12 mouse cellular contexts compared by ENCODE assay signal in genomic region chr1:152617745-152618342, GRCm38 (mm10).
A peak's percentile ranks its signal among the peaks of the same experiment; 100 is the strongest.
DNase-seq lines count a peak whose midpoint lies in the region; ATAC-seq and TF ChIP-seq lines count a peak whose summit lies in the region.
"Had no signal": no experiment of that assay in that cellular context is flagged by ENCODE, and none has a peak within 500 bp of the region (broad histone marks: within the 10 kb centered on the region; RNA-seq: fewer than 3 reads in every experiment).

No protein-coding gene starts in this region.

- 64% methylated on average over 10 of the region's 10 CpGs for WGBS in stomach, embryonic 14.5 days
- 47% methylated on average over 10 of the region's 10 CpGs for WGBS in stomach, postnatal 0 days
- WGBS in liver, embryonic 12.5 days (ENCODE audit: insufficient replicate concordance): 24% methylated on average over 10 of the region's 10 CpGs

- TF ChIP-seq EP300 in stomach, postnatal 0 days (optimal IDR thresholded peaks at IDR 0.05): no peak

- no peak for TF ChIP-seq CTCF in stomach, postnatal 0 days (IDR thresholded peaks at IDR 0.05; ENCODE audit: low read depth)

- DNase-seq in heart, adult 11 months: peak; percentile 96
- DNase-seq in heart, postnatal 36 days: no peak
- no peak for DNase-seq in stomach, postnatal 0 days (ENCODE audit: low spot score)
- no peak for DNase-seq in thymus, postnatal 4 days
- DNase-seq in spleen, postnatal 10 days (ENCODE audit: low spot score in 2 of 2): no peak
- no peak for DNase-seq in kidney, postnatal 10 days
- DNase-seq: forebrain, postnatal 0 days; layer of hippocampus, postnatal 36 days had no signal

- ATAC-seq in stomach, embryonic 14.5 days (ENCODE audit: insufficient number of reproducible peaks, insufficient read depth, low FRiP score, low read depth): no peak
- no peak for ATAC-seq in stomach, postnatal 0 days (ENCODE audit: low FRiP score, low TSS enrichment)
- ATAC-seq in liver, embryonic 12.5 days: no peak
- ATAC-seq: forebrain, postnatal 0 days; midbrain, embryonic 13.5 days had no signal

- H3K9ac ChIP-seq in stomach, embryonic 14.5 days (replicated peaks; ENCODE audit: low read depth, low read length): no peak overlapping the region
- no peak overlapping the region for H3K9ac ChIP-seq in stomach, postnatal 0 days (ENCODE audit: low read length)
- H3K9ac ChIP-seq in liver, embryonic 12.5 days: no peak overlapping the region
- H3K9ac ChIP-seq: forebrain, postnatal 0 days; midbrain, embryonic 13.5 days; neural tube, embryonic 15.5 days had no signal

- no peak overlapping the region for H3K4me2 ChIP-seq in stomach, embryonic 14.5 days (replicated peaks; ENCODE audit: low read depth, low read length)
- no peak overlapping the region for H3K4me2 ChIP-seq in stomach, postnatal 0 days (replicated peaks; ENCODE audit: low read depth)
- H3K4me2 ChIP-seq in liver, embryonic 12.5 days: peak overlapping the region; percentile 13; the same call in 1 of the 2 replicates
- H3K4me2 ChIP-seq: midbrain, embryonic 13.5 days; neural tube, embryonic 15.5 days had no signal

- 0 out of 2 replicates have a peak, but pooled peaks cover 4% of the 10 kb centered on the region for H3K9me3 ChIP-seq in stomach, embryonic 14.5 days (ENCODE audit: control insufficient read depth, low read depth, low read length)
- H3K9me3 ChIP-seq in stomach, postnatal 0 days (ENCODE audit: control insufficient read depth, low read length): 0 out of 2 replicates have a peak, but pooled peaks cover 5% of the 10 kb centered on the region
- H3K9me3 ChIP-seq in liver, embryonic 12.5 days (replicated peaks): 0 out of 2 replicates have a peak, but pooled peaks cover 4% of the 10 kb centered on the region
- H3K9me3 ChIP-seq: midbrain, embryonic 13.5 days; neural tube, embryonic 15.5 days had no signal

- intact Hi-C loops in heart, postnatal 36 days (cut with DNase I): loop anchor here (2.0 kb wide), 1 partner anchor 29 kb away; no protein-coding TSS in a partner anchor

- peaks cover 5% of the 10 kb centered on the region; the same call in 1 of the 2 replicates for H3K36me3 ChIP-seq in stomach, embryonic 14.5 days (ENCODE audit: control insufficient read depth, insufficient read depth, low read length)
- no peaks in the 10 kb centered on the region for H3K36me3 ChIP-seq in stomach, postnatal 0 days (ENCODE audit: control insufficient read depth, insufficient read depth, low read length)
- peaks cover 13% of the 10 kb centered on the region; the same call in 1 of the 2 replicates for H3K36me3 ChIP-seq in liver, embryonic 12.5 days
- H3K36me3 ChIP-seq: midbrain, embryonic 13.5 days; neural tube, embryonic 15.5 days had no signal

- no peak overlapping the region for H3K4me3 ChIP-seq in stomach, embryonic 14.5 days (ENCODE audit: low read depth, low read length)
- H3K4me3 ChIP-seq in stomach, postnatal 0 days (ENCODE audit: low read depth, low read length): no peak overlapping the region
- H3K4me3 ChIP-seq in liver, embryonic 12.5 days: no peak overlapping the region
- H3K4me3 ChIP-seq: midbrain, embryonic 13.5 days; neural tube, embryonic 15.5 days had no signal

- peaks cover 18% of the 10 kb centered on the region; the same call in 1 of the 2 replicates for H3K4me1 ChIP-seq in stomach, embryonic 14.5 days (ENCODE audit: control insufficient read depth, insufficient read depth, low read length)
- H3K4me1 ChIP-seq in stomach, postnatal 0 days (replicated peaks; ENCODE audit: control insufficient read depth, insufficient read depth): no peaks in the 10 kb centered on the region; the same call in none of the 2 replicates
- H3K4me1 ChIP-seq in liver, embryonic 12.5 days: peaks cover 63% of the 10 kb centered on the region

- no peaks in the 10 kb centered on the region for H3K27me3 ChIP-seq in stomach, embryonic 14.5 days (ENCODE audit: control insufficient read depth, insufficient read depth, low read length)
- H3K27me3 ChIP-seq in stomach, postnatal 0 days (ENCODE audit: control insufficient read depth, insufficient read depth, low read length): no peaks in the 10 kb centered on the region
- peaks cover 13% of the 10 kb centered on the region for H3K27me3 ChIP-seq in liver, embryonic 12.5 days (replicated peaks)
- H3K27me3 ChIP-seq: neural tube, embryonic 15.5 days had no signal

- 0 out of 2 replicates have a peak overlapping the region, but pooled peaks have one; percentile 4 for H3K27ac ChIP-seq in stomach, embryonic 14.5 days (ENCODE audit: low read length)
- no peak overlapping the region; the same call in 1 of the 2 replicates for H3K27ac ChIP-seq in stomach, postnatal 0 days (replicated peaks)
- peak overlapping the region; percentile 72 for H3K27ac ChIP-seq in liver, embryonic 12.5 days
- H3K27ac ChIP-seq: midbrain, embryonic 13.5 days; neural tube, embryonic 15.5 days had no signal
